Mouse (Mus musculus) embryo, embryonic 10 days (tissue): Measurements from ENCODE around the gene Zdbf2.

Experiments
- DNase-seq: peaks from one replicate; pipeline ENCODE4 v3.0.0-alpha.2; 2015; ENCODE audit warnings: low spot score

Gene Zdbf2

DNA sequence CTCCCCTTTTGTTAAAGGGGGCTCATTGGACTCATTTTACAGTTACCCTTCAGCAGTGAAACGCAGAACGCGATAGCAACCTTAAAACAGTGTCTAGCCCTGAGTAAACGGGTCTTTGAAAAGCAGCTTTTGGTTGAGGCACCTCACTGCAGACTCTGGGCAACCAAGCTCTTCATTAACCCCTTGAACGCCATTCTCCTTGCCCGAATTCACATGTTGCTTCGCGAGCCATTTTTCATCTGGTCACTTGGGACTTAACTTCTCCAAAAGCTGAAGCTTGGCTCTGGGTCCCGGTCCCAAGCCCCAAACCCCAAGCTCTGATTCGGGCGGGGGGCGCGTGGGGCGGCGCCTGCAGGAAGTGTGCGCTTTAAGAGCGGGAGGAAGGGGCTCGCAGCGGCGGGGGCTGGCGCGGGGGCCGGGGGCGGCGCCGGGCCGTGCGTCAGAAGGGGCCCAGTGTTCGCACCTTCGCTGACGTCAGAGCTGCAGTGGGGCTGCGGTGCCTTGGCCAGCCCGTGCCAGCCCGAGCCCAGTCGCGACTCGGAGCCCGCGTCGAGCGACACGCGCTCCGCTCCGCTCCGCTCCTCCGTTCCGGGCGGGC is at the start of gene Zdbf2:
Gene Zdbf2, plus strand, starts transcription at position 525 of the 598 bp plus-strand sequence.
- DNase-seq = peak; percentile 83

DNA sequence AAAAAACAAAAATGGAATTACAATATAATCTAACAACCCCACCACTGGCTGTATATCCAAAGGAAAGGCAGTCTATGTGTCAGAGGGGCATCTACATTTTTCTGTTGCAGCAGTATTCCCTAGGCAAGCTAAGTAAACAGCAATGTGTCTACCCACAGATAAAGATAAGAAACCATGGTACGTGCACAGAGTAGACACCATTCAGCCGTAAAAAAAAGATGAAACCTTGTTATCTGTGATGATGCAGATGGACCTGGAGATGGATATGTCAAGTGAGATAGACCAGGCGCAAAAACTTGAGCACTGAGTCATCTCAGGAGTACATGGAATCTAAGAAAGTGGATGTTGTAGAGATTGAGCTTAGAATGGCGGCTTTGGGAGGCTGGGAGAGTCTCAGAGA is 48.1 kb upstream of the Zdbf2 start:
- DNase-seq = no peak

DNA sequence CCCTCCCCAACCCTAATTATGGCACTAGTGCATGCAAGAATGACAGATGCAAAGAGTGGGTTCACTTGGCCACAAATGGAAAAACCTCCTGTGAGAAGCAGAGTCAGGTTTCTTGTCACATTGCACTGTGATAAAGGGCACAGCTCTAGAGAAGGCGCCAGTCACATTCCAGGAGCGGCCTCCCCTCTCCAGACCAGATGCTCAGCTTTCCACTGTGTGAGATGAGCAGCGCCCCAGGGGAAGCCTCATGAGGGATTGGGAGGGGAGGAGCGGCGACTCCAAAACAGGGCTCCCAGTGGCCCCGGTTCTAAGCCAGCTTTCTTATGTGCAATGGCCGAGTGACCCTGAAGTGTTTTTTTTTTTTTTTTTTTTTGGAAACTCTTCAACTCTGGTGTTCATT is 47.2 kb upstream of the Zdbf2 start:
- peak; percentile 85 for DNase-seq

DNA sequence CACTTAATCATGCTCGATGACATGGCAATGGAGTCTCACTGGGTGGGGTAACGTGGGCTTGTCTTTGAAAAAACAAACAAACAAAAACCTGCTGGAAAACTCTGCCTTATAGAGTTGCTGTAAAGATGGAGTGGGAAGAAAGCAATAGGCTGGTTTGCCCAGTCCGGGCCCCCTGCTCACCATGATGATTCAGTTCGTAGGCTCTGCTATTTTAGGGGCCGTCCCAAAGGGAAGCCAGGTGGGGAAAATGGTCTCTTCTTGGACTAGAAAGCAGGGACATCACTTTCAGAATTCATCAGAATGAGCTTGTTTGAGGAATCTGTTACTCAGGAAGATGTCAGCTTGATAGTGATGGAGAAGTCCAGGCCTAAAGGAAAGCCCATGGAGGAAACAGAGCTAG is 45.8 kb upstream of the Zdbf2 start:
- DNase-seq = no peak

DNA sequence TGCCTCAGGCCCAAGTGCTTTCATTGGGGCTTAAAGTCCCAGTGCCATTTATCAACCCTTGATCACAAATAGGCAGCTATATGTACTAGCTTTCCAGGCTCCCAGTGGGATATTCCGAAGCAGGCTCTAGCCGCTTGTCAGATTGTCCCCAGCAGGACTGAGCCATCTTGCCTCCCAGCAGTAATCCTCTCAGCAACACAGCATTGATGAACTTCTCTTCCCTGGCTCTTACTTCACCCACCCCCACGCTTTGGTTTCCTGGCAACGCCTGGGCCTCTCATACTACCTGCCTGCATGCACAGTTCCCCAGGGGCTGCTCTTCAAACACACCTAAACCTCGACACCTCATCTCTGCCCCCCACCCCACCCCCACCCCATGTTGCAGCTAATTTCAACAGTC is 35.7 kb upstream of the Zdbf2 start:
- DNase-seq = no peak

DNA sequence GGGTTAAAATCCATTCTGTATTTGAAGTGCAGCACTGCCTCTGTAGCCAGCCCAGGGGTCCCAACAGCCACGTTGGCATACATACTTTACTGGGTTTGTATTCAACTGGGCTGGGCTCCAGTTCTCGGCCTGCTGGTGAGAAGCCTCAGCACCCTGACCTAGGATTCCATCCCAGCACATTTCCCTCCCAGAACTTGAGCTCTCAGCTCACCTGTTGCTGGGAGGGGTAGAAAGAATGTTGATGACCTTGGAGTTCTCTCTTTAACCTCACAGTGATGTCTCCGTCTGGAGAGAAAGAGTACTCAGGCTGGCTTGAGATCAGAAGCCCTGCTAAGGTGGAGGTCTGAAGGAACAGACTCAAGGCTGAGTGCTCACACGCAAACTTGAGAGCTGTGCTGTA is 33.8 kb upstream of the Zdbf2 start:
- no peak for DNase-seq

DNA sequence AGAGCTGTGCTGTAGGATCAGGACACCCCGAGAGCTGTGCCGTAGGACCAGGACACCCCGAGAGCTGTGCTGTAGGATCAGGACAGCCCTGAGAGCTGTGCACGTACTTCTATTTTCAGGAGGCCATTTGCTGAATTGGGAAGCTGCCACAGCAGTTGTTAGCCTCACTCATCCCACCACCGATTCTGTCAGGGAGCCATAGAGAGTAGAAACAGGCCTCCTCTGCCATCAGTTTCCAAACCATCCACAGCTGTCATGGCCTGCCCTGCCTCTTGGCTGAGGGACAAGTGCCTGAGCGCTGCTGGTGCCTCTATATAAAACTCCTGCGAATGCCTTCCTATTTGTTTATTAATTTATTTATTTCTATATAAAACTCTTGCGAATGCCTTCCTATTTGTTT is 33.3 kb upstream of the Zdbf2 start:
- DNase-seq = no peak

DNA sequence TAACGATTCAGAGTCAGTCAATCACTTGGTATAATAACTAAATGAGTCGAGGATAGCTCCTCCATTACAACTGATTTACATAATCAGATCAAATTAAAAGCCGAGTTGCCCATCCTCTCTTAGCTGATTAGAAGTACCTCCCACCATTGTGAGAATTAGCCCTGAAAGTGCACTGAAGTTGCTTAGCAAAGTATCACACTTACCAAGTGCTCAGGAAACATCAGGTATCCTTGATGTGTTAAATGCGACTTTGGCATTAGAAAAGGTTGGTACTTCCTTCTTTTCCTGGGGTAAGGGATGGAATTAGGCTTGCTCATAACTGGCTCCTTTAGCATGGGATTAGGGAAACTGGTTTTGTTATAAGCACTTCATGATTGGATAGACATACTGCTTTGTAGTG is 29.2 kb upstream of the Zdbf2 start:
- DNase-seq = no peak

DNA sequence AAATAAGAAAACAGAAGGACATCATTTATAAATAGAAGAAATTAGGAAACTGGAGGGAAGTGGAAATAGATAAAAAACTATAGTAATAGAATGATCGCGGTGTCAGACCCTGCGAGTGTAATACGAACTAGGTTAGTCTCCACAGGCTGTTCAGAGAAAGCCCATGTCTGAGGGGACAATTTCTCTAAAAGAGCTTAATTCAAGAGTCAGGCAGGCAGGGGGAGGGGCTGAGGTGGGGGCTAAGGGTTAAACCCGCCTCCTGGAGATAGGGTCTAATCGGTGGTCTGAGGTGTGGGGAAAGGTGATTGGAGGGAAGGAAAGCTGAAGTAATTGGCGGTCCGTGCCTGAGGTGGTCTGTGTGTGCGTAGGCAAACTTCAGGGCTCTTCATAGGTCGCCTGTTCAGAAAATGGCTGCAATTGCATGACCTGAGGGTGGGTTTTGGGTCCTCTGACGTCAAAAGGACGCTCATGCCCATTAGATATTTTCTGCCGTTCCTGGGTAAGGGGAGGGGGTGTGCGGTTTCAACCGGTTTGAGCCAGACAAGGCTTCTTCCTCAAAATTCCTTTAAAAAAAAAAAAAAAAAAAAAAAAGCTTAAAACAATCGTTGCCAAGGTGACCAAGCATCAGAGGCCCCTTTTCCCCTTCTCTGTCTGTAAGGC is 26.1 kb upstream of the Zdbf2 start:
- DNase-seq = peak; percentile 90

DNA sequence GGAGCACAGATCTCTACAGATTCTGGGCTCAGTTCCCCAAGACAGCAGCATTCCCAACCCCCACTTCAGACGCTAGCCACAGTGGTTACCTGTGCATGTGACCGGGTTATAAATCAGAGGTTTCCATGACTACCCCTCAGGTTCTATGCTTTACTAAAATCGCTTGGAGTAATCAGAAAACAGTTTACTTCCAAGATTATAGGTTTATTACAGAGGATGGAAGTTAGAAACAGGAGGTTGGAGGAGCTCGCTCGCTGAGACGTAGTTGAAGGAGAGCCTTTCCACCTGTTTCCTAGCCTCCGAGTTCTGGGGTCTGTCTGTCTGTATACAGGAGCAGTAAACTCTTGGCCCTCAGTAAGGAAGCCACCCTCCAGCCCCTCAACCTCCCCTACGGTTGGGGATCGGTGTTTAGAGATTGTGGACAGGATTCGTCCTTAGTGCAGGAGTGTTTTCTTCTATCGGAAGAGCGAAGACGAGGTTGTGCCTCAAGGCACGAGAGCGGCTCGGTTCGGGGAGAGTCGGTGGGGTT is 25.2 kb upstream of the Zdbf2 start:
- DNase-seq = peak; percentile 58

DNA sequence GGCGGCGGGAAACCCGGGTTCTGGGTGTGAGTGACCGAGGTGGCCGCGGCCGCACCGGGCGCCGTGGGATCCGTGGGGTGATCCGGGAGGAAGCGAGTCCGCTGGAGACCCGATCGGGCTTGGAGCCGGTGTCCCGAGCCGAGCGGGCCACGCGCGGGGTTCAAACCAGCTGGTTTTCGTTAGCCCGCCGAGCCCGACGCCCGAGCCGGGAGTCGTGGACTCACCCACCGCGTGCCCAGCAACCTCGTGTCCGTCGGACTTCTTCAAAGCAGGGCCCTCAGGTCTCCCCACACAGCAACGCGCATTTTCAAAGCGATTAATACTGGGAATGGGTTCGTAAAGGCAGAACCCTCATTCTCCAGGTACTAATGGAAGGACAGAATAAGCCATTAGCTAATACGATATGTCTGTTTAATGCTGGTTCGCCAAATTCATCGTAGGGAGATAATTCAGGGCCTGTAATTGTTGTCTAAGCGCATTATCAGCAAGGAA is 24.7 kb upstream of the Zdbf2 start:
- DNase-seq = peak; percentile 55

DNA sequence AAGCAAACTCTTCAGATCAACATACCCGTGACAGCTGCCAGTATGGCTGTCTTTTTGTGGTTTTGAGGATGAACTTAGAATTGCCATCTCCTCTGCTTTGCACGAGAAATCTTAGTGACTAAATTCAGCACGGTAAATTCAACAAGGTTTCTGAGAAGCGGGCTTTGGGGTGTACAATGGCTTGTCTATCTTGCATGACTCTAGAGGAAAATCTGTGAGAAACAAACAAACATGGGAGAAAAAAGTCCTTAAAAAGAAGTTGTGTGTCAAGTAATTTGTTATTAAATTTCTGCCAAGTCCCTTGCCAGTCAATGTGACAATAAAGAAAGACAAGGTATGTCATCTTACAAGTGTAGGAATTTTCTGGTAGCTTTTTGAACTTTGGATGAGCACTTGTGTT is 23.8 kb upstream of the Zdbf2 start:
- no peak for DNase-seq

DNA sequence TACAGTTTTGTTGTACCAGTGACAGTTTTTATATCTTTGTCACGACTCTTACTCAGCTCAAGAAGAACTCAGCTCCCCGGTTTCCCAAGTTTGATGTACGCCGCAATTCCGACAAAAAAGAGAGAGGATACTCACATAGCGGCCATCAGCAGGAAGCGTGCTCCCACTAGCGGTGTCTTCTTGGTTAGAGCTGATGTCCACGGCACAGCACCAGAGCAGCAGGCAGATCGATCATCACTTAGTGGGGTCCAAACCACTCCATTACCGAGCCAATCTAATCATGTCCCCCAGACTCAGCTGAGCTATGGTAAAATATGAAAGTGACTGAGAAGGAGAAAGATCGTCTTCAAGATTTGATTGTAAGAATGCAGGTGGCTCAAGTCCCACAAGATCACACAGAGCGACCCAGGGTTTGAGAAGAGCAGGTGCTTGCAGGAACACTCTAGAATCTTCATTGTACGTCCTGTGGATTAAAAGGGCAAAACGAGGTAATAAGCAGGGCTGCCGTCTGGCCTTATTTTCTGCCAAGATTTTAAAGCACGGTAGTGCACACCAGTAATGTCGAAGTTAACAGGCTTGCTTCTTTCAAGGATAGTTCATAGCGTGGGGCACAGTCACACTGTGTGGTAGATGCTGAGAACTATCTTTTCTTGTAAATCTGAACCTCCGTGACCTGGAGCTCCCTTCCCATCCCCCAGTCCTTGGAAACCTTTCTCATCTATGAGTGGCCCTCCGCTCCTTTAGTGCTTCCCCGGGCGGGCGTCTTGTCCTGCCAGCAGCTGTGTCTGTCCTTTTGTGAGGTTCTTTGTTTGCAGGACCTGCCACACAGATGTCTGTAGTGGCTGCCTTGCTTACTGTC is 20.5 kb upstream of the Zdbf2 start:
- peak; percentile 68 for DNase-seq

DNA sequence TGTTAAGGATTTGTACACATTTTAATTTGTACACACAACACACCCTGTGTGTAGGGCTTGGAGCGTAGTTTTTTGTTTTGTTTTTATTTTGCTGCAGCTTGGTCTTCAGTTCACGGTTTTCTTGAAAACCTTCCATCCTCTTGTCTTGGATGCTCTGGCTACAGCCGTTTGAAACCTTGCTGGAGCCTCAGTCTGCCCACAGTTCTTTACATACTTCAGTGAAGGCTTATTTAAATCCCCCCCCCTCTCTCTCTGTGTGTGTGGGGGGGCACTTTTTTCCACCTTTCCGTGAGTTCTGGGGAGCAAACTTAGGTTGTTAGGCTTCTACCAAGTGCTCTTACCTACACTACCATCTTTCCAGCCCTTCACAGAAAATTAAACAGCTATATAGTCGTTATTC is 19.8 kb upstream of the Zdbf2 start:
- no peak for DNase-seq

DNA sequence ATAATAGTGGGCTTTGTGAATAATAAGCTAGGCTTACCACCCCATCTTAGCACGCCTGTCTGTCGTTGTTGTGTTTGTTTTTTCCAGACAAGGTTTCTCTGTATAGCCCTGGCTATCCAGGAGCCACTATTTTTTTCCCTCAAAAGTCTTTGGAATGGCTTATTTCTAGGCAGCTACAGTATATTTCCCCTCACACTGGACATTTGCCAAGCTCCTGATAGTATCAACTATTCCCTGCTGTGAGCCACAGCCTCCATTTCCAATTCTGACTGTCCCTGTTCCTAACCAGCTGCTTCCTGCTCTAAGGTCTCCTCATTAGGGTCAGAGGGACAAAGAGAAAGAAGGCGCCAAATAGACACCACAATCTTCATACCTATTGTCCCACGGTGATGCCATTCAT is 18.0 kb upstream of the Zdbf2 start:
- no peak for DNase-seq

DNA sequence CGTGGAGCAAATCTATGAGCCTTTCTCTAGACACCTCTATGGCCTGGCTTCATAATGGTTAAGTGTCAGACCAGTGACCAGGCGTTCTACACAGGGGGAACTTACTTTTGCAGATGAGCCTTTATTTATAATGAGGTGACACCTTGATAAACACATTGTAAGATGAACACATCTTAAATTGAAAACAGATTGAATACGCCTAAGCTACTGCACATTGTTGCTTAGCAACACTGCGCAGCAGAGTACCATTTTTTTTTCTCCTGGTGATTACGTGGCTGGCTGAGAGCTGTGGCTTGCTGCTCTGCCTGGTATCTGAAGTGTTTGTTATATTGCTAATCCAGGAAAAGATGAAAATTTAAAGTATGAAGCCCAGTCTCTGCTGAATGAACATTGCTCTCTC is 17.0 kb upstream of the Zdbf2 start:
- no peak for DNase-seq

DNA sequence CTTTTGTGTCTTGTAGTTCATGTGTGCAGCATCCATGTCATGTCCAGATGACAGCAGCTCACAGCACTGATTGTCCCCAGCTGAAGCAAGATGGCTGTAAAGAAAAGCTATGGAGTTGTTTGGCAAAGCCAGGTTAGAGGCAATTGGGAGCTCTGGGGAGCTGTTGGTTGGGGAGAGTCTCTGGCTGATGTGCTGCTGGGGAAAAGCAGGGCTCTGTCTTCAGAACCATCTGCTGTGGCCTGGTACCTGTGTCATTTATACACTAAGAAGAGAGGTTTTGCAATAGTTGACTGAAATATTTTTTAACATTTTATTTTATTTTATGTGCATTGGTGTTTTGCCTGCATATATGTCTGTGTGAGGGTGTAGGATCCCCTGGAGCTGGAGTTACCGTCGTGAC is 14.6 kb upstream of the Zdbf2 start:
- DNase-seq = no peak

DNA sequence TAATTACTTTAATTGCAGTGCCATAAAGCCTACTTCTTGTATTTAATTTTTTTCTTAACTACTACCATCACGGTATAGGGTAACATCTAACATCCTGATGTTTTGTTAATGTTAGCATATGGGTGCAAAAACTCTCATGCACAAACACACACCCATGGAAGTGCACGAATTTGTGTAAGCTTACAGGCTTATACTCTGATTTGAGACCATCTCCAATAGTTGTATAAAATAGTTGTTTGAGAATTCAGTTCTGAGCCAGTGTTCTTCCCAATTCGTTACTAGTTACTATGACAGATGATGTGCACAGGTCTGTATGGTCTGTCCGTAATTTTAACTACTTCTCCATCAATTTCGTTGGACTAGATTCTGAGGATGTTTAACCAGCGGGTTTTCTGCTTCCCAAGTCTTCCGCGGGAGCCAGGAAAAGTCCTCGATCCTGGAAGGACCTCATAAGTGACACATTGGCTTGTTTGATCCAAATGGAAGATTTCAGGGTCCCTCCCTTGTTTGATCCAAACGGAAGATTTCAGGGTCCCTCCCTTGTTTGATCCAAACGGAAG is 13.7 kb upstream of the Zdbf2 start:
- no peak for DNase-seq

DNA sequence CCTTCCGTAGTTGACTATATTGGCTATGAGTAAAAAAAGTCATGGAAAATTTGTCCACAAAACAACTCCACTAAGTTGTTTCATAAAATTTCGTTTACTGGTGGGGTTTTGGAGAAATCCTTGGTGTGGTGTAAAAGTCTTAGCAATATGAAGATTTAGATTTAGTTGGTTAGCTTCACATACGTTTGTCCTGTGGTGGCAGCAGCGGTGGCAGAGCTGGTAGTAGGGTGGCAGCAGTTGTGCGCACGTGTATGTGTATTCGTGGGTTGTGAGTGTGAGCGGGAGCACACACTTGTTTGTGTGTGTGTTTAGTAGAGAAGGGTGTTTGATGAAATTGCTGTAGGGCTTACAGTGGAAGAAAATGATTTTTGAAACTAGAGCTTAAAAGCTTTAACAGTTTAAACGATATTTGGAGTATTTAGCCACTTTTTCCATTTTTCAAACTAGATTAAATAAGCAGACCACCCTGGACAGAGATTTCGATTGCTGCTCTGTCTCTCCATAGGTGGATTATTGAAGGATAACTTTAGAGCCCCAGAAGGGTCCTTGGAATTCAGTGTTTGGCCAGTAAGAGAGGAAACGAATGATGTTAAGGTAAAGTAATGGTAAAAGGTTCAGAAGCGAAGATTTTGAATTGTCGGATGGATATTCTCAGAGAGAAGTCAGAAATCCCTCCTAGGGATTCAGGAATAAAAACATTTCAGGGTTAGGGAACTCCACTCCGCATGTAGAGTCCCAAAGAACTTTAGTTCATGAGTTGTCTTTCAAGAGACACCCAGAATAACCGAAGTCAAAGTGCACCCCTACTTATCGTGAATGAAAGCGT is 12.9 kb upstream of the Zdbf2 start:
- no peak for DNase-seq

DNA sequence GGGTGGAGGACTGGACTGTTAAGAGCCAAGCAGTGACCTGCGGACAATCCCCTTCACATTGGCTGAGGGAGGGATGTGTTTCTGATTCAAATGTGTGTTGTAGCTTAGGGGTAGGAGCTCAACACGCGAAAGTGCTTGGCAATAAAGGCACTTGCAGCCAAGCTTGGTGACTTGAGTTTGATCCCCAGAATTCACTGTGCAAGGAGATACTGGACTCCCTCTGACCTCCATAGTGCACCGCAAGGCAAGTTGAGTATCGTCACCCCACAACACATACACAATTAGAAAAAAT is 12.4 kb upstream of the Zdbf2 start:
- DNase-seq = no peak

DNA sequence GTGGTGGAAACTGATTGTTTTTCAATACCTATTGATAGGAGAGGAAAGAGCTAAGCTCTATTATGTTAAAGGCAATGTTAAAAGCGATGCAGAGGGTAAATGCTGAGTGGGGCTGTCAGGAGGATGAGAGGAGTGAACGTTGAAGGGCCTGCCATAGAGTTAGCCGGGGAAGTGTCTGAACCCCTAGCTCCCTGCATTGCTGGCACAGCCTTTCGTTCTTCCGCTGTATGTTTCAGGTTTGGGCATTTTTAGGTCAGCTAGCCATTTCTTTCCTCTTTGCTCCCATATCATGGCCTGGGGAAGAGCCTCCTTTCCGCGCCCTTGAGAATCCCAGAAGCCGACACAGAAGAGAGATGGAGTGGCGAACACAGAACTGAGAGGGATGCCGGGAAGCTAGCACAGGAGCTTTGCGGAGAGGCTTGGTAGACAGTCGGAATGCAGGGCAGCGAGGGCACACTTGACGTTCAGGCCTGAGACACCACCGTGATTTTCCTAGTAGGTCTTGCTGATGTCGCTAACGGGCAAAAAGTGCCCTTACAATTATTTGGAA is 11.9 kb upstream of the Zdbf2 start:
- DNase-seq = no peak

DNA sequence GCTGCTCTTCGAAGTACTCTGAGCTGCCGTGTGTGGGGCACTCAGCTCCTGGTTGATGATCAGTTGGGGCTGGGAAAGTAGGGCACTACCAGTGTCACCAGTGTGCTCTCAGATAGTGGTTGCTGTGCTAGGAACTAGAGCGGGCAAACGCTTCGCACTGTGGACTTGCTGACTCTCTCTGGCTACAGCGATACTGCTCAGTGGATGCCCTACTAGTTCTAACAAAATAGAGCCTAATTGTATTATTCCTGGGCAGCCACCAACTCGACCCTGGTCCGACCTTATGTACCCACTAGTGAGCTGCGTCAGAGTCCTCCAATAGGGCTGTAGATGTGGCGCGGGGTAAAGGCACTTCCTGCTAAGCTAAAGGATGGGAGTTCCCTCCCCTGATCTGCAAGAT is 9.4 kb upstream of the Zdbf2 start:
- no peak for DNase-seq
